Mouse (Mus musculus) limb, embryonic 12.5 days (tissue): ENCODE measurements around the gene Skap1. TPM values are rescaled to one million over a fixed set of nuclear protein-coding genes. Genes with fewer than 3 reads are reported as not detected.
A peak's percentile ranks its signal among the peaks of the same experiment; 100 is the strongest.
"Not testable (repeated sequence)": the region's sequence is repeated elsewhere in the genome, so short reads cannot be mapped to it uniquely, and the experiment has no call there.

Source experiments
- ATAC-seq: fragments of 200-750 bp; cut with Nextera tagmentation; 2 replicates; pipeline ENCODE4 v1.8.0; 2017; ENCODE audit warnings: low read depth, moderate TSS enrichment; ENCODE audit not compliant: insufficient number of reproducible peaks, insufficient read depth, low FRiP score, low TSS enrichment
- H3K27ac ChIP-seq: fragments of 300-500 bp; sonication (generic); 2 replicates; pipeline ENCODE4 v1.5.1; 2016; ENCODE audit warnings: mild to moderate bottlenecking, moderate library complexity
- H3K27me3 ChIP-seq: fragments of 300-500 bp; sonication (generic); 2 replicates; pipeline ENCODE4 v1.6.1; 2016; ENCODE audit warnings: mild to moderate bottlenecking, moderate library complexity
- H3K36me3 ChIP-seq: fragments of 300-500 bp; sonication (generic); 2 replicates; pipeline ENCODE4 v1.6.1; 2016; ENCODE audit warnings: mild to moderate bottlenecking, moderate library complexity
- H3K4me1 ChIP-seq: fragments of 300-500 bp; sonication (generic); replicated peaks from 2 replicates; pipeline ENCODE4 v1.6.1; 2016
- H3K4me2 ChIP-seq: fragments of 300-500 bp; sonication (generic); 2 replicates; pipeline ENCODE4 v1.6.1; 2016; ENCODE audit warnings: mild to moderate bottlenecking, moderate library complexity
- H3K4me3 ChIP-seq: fragments of 300-500 bp; sonication (generic); replicated peaks from 2 replicates; pipeline ENCODE4 v1.5.1; 2016; ENCODE audit warnings: mild to moderate bottlenecking
- H3K9ac ChIP-seq: fragments of 300-500 bp; sonication (generic); replicated peaks from 2 replicates; pipeline ENCODE4 v1.6.1; 2016; ENCODE audit warnings: mild to moderate bottlenecking, moderate library complexity
- H3K9me3 ChIP-seq: fragments of 300-500 bp; sonication (generic); 2 replicates; pipeline ENCODE4 v1.6.1; 2016; ENCODE audit warnings: mild to moderate bottlenecking, moderate library complexity
- WGBS: fragments of 180-500 bp; shearing (Covaris S2); methylation state at CpG from one replicate; pipeline ENCODE4 v1.1.7; 2016; 5-methylcytosine and 5-hydroxymethylcytosine counted together
- polyA plus RNA-seq: library from polyadenylated mRNA; unstranded; fragments of >200 nt; fragmentation: Nextera tagmentation; extraction: Ambion mirVana; gene quantifications from 2 replicates; pipeline ENCODE4 v1.2.1, GENCODE M21; 2016

The Skap1 gene
- polyA plus RNA-seq, 1 experiment from 2014 or later = 0.31 TPM

GRCm38 (mm10) chr11:96784847-96785246, 320.5 kb downstream of the Skap1 start:
- H3K9ac ChIP-seq, H3K4me1 ChIP-seq, H3K4me3 ChIP-seq, H3K4me2 ChIP-seq, H3K27ac ChIP-seq, H3K36me3 ChIP-seq, H3K27me3 ChIP-seq, ATAC-seq, H3K9me3 ChIP-seq: not testable (repeated sequence)
- 19% methylated on average over 7 of the region's 7 CpGs for WGBS

- Histone ChIP-seq H3K9me3 (no peaks in the 10 kb centered on the region), H3K4me2 (no peak overlapping the region), H3K27me3 (no peaks in the 10 kb centered on the region; the same call in 1 of the 2 replicates), H3K27ac (no peak overlapping the region), H3K4me3 (no peak overlapping the region), H3K4me1 (peaks cover 16% of the 10 kb centered on the region), H3K9ac (no peak overlapping the region), H3K36me3 (peaks cover 8% of the 10 kb centered on the region)
- WGBS = 33% methylated on average over 9 of the region's 9 CpGs
- no peak for ATAC-seq
Observed at GRCm38 (mm10) chr11:96786731-96787450, 322.5 kb downstream of the Skap1 start.

DNA sequence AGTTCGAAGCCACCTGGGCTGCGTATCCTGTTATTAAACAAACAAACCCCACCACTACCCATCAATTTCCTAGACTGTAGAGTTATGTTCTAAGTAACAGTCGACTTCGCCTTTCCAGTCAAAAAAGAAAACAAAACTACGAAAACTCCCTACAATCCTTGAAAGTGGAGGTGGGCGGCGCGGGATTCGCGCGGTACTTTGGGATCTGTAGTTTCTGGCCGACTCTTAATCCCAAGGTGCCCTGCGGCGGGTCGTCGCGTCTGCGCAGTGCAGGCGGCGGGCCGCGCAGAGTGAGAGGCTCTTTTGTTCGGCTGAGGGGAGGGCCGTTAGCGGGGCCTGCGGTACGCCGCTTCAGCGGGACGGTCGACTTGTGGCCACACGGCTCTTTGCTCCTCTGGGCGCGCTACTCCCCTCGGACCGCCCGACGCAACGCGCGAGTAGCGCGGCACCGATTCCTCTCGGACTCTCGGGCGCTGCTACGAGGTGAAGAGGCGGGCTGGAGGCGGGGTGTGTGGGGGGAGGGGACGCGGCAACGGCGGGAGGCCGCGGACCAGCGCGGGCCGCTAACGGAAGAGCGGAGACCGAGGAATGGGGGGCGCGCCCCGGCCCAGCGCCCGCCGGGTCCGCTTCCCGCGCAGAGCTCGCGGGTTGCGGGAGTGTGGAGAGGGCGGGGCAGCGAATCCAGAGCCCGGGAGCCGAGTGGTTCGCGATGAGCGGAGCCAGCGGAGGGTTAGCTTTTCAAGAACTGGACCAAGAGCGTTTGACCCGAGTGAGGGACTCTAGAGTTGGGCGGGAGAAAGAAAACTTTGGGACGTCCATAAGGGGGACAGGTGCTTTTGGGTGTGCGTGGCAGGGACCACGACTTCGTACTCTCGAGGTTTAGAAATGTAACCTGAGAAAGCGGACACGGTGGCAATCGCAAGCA, 324.7 kb downstream of the Skap1 start, which contains the start of gene Cbx1:
Cbx1 (plus strand) TSS at position 257 of the 925 bp plus-strand sequence.
- H3K4me3 ChIP-seq = peak within 1 kb of the TSS; percentile 93
- peak within 1 kb of the TSS; percentile 96 for H3K9ac ChIP-seq
- no peaks in the 10 kb centered on the region; the same call in 1 of the 2 replicates for H3K27me3 ChIP-seq
- no peaks in the 10 kb centered on the region for H3K9me3 ChIP-seq
- peak within 1 kb of the TSS; percentile 81 for H3K4me2 ChIP-seq
- 2% methylated on average over 93 of the region's 93 CpGs for WGBS
- ATAC-seq = peak; percentile 92
- H3K4me1 ChIP-seq = peaks cover 28% of the 10 kb centered on the region
- peak within 1 kb of the TSS; percentile 99 for H3K27ac ChIP-seq
- peaks cover 8% of the 10 kb centered on the region for H3K36me3 ChIP-seq

GRCm38 (mm10) chr11:96789990-96790389, 325.6 kb downstream of the Skap1 start:
- no peak for ATAC-seq
- Histone ChIP-seq H3K4me1 (peaks cover 28% of the 10 kb centered on the region), H3K36me3 (peaks cover 15% of the 10 kb centered on the region), H3K9me3 (no peaks in the 10 kb centered on the region), H3K4me3 (peak overlapping the region; percentile 93), H3K27me3 (no peaks in the 10 kb centered on the region; the same call in 1 of the 2 replicates), H3K27ac (peak overlapping the region; percentile 99; the same call in 1 of the 2 replicates), H3K9ac (peak overlapping the region; percentile 96), H3K4me2 (peak overlapping the region; percentile 81)
- 10% methylated on average over 5 of the region's 5 CpGs for whole genome bisulfite sequencing

DNA sequence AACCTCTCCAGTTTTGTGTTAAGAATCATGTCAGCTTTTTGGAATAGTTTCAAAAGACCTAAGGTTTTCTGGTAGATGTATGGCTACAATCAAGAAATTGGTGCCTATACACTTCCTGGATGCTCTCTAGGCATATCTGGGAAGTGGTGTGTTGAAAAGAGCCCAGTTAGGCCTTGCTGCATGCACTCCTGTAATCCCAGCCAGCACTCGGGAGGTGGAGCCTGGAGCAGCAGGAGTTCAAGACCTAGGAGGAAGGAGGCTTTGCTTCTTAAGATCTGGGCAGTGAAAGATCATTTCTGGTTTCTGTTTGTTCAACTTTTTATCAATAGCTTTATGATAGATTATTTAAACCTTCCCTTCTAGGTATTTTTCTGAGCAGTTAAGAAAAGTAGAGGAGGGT, 326.3 kb downstream of the Skap1 start:
- Histone ChIP-seq H3K4me2 (peak overlapping the region; percentile 81), H3K9ac (peak overlapping the region; percentile 28; the same call in 1 of the 2 replicates), H3K27ac (no peak overlapping the region), H3K4me3 (peak overlapping the region; percentile 93), H3K36me3 (peaks cover 22% of the 10 kb centered on the region), H3K27me3 (no peaks in the 10 kb centered on the region; the same call in 1 of the 2 replicates), H3K9me3 (no peaks in the 10 kb centered on the region), H3K4me1 (peaks cover 28% of the 10 kb centered on the region)
- WGBS = 14% methylated on average over 1 of the region's 1 CpGs
- ATAC-seq = no peak

- no peaks in the 10 kb centered on the region for H3K27me3 ChIP-seq
- H3K27ac ChIP-seq = no peak overlapping the region
- H3K9me3 ChIP-seq = no peaks in the 10 kb centered on the region
- H3K9ac ChIP-seq = no peak overlapping the region
- H3K4me1 ChIP-seq = peaks cover 20% of the 10 kb centered on the region
- H3K36me3 ChIP-seq = peaks cover 59% of the 10 kb centered on the region
- no peak overlapping the region for H3K4me3 ChIP-seq
- no peak overlapping the region for H3K4me2 ChIP-seq
- no peak for ATAC-seq
- WGBS = 98% methylated on average over 13 of the region's 13 CpGs
Observed at GRCm38 (mm10) chr11:96795491-96795890, 331.1 kb downstream of the Skap1 start.

DNA sequence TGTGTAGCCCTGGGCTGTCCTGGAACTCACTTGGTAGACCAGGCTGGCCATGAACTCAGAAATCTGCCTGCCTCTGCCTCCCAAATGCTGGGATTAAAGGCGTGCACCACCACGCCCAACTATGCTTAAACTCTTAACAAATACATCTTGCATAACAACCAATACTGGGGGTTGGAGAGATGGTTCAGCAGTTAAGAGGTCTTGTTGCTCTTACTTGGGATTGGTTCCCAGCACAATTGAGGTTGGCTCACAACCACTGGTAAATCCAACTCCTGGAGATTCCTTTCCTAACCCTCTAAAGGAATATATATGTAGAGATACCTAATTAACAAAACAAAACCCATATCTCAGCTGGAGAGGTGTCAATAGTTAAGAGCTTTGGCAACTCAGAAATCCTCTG, 331.7 kb downstream of the Skap1 start:
- H3K27ac ChIP-seq = no peak overlapping the region
- no peak for ATAC-seq
- no peak overlapping the region for H3K4me2 ChIP-seq
- peaks cover 14% of the 10 kb centered on the region for H3K4me1 ChIP-seq
- peaks cover 61% of the 10 kb centered on the region for H3K36me3 ChIP-seq
- WGBS = 98% methylated on average over 2 of the region's 2 CpGs
- H3K27me3 ChIP-seq = no peaks in the 10 kb centered on the region
- H3K9ac ChIP-seq = no peak overlapping the region
- no peak overlapping the region for H3K4me3 ChIP-seq
- H3K9me3 ChIP-seq = no peaks in the 10 kb centered on the region

- peaks cover 61% of the 10 kb centered on the region for H3K36me3 ChIP-seq
- H3K4me1 ChIP-seq = peaks cover 13% of the 10 kb centered on the region
- ATAC-seq = no peak
- no peak overlapping the region for H3K4me3 ChIP-seq
- H3K9me3 ChIP-seq = no peaks in the 10 kb centered on the region
- H3K4me2 ChIP-seq = no peak overlapping the region
- no peak overlapping the region for H3K9ac ChIP-seq
- H3K27me3 ChIP-seq = no peaks in the 10 kb centered on the region
- no peak overlapping the region for H3K27ac ChIP-seq
- 84% methylated on average over 1 of the region's 1 CpGs for WGBS
Observed at GRCm38 (mm10) chr11:96796586-96796985, 332.2 kb downstream of the Skap1 start.

DNA sequence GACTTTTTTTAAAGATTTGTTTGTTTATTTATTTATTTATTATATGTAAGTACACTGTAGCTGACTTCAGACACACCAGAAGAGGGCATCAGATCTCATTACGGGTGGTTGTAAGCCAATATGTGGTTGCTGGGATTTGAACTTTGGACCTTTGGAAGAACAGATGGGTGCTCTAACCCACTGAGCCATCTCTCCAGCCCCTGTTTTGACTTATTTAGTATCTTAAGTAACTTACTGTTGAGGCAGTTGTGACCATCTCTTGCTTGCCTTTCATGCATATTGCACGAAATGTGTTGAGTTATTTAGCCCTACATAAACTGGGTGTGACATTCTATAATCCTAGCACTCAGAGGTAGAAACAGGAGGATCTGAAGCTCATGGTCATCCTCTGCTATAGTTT, 335.1 kb downstream of the Skap1 start:
- no peak overlapping the region for H3K27ac ChIP-seq
- H3K4me1 ChIP-seq = no peaks in the 10 kb centered on the region
- WGBS = 88% methylated on average over 2 of the region's 2 CpGs
- no peak overlapping the region for H3K4me2 ChIP-seq
- peaks cover 89% of the 10 kb centered on the region for H3K36me3 ChIP-seq
- no peak overlapping the region for H3K9ac ChIP-seq
- ATAC-seq = no peak
- H3K9me3 ChIP-seq = no peaks in the 10 kb centered on the region
- no peak overlapping the region for H3K4me3 ChIP-seq
- no peaks in the 10 kb centered on the region for H3K27me3 ChIP-seq

DNA sequence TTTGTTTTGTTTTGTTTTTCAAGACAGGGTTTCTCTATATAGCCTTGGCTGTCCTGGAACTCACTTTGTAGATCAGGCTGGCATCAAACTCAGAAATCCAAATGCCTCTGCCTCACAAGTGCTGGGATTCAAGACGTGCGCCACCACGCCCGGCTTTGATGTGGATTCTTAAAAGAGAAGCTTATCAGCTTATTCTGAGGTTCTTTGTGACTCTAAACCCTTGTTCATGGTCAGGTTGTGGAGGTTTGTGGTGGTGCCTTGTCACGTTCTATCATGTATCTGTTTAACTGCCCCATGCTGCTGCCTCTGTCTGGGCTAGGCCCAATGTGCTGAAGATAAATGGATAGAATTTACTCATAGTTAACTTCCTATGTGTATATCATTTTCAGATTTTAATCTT, 341.2 kb downstream of the Skap1 start:
- WGBS = 95% methylated on average over 5 of the region's 5 CpGs
- no peaks in the 10 kb centered on the region for H3K9me3 ChIP-seq
- no peaks in the 10 kb centered on the region for H3K27me3 ChIP-seq
- H3K36me3 ChIP-seq = peaks cover 97% of the 10 kb centered on the region
- no peak overlapping the region for H3K4me3 ChIP-seq
- ATAC-seq = no peak
- no peak overlapping the region for H3K9ac ChIP-seq
- H3K4me2 ChIP-seq = no peak overlapping the region
- no peak overlapping the region for H3K27ac ChIP-seq
- H3K4me1 ChIP-seq = no peaks in the 10 kb centered on the region

- ATAC-seq = no peak
- Histone ChIP-seq H3K9ac (no peak overlapping the region), H3K9me3 (no peaks in the 10 kb centered on the region), H3K4me2 (no peak overlapping the region), H3K27me3 (no peaks in the 10 kb centered on the region), H3K27ac (no peak overlapping the region), H3K4me1 (no peaks in the 10 kb centered on the region), H3K36me3 (peaks cover 97% of the 10 kb centered on the region), H3K4me3 (no peak overlapping the region)
- WGBS = 72% methylated on average over 1 of the region's 1 CpGs
Observed at GRCm38 (mm10) chr11:96808066-96808465, 343.7 kb downstream of the Skap1 start.
